Mouse (Mus musculus) midbrain, embryonic 16.5 days (tissue): ENCODE results near the gene Hacd2. TPM values are rescaled to one million over a fixed set of nuclear protein-coding genes. Genes with fewer than 3 reads are reported as not detected.

Experiments
- ATAC-seq: fragments of 200-750 bp; cut with Nextera tagmentation; 2 replicates; pipeline ENCODE4 v1.8.0; 2017; ENCODE audit warnings: moderate TSS enrichment
- H3K27ac ChIP-seq: fragments of 300-500 bp; sonication (generic); 2 replicates; pipeline ENCODE4 v1.5.1; 2014; ENCODE audit warnings: mild to moderate bottlenecking, low read length, mixed read lengths
- H3K27me3 ChIP-seq: fragments of 300-500 bp; sonication (generic); 2 replicates; pipeline ENCODE4 v1.6.1; 2014; ENCODE audit warnings: low read depth, low read length, mixed read lengths; ENCODE audit not compliant: control insufficient read depth, insufficient read depth
- H3K36me3 ChIP-seq: fragments of 300-500 bp; sonication (generic); 2 replicates; pipeline ENCODE4 v1.6.1; 2014; ENCODE audit warnings: mild to moderate bottlenecking, low read length, moderate library complexity, mixed read lengths; ENCODE audit not compliant: control insufficient read depth, insufficient read depth
- H3K4me1 ChIP-seq: fragments of 300-500 bp; sonication (generic); 2 replicates; pipeline ENCODE4 v1.6.1; 2014; ENCODE audit warnings: mild to moderate bottlenecking, low read length, mixed read lengths; ENCODE audit not compliant: control insufficient read depth, insufficient read depth
- H3K4me2 ChIP-seq: fragments of 300-500 bp; sonication (generic); 2 replicates; pipeline ENCODE4 v1.6.1; 2014; ENCODE audit warnings: mild to moderate bottlenecking, low read length, mixed read lengths
- H3K4me3 ChIP-seq: fragments of 300-500 bp; sonication (generic); 2 replicates; pipeline ENCODE4 v1.5.1; 2014; ENCODE audit warnings: low read depth, mild to moderate bottlenecking, low read length, moderate library complexity, mixed read lengths
- H3K9ac ChIP-seq: fragments of 300-500 bp; sonication (generic); 2 replicates; pipeline ENCODE4 v1.6.1; 2014; ENCODE audit warnings: low read depth, low read length, mixed read lengths
- H3K9me3 ChIP-seq: fragments of 300-500 bp; sonication (generic); replicated peaks from 2 replicates; pipeline ENCODE4 v1.6.1; 2014; ENCODE audit warnings: mild to moderate bottlenecking, low read length, mixed read lengths; ENCODE audit not compliant: control insufficient read depth, poor library complexity, severe bottlenecking
- WGBS: fragments of 180-500 bp; shearing (Covaris S2); extraction: QIAGEN DNeasy Blood & Tissue Kit; methylation state at CpG from one replicate; pipeline ENCODE4 v1.1.7; 2014; 5-methylcytosine and 5-hydroxymethylcytosine counted together
- polyA plus RNA-seq: library from polyadenylated mRNA; unstranded; fragments of >200 nt; fragmentation: Nextera tagmentation; extraction: Ambion mirVana; gene quantifications from 2 replicates; pipeline ENCODE4 v1.2.1, GENCODE M21; 2015

The Hacd2 gene
- polyA plus RNA-seq, 1 experiment from 2014 or later: 44.0 TPM

DNA sequence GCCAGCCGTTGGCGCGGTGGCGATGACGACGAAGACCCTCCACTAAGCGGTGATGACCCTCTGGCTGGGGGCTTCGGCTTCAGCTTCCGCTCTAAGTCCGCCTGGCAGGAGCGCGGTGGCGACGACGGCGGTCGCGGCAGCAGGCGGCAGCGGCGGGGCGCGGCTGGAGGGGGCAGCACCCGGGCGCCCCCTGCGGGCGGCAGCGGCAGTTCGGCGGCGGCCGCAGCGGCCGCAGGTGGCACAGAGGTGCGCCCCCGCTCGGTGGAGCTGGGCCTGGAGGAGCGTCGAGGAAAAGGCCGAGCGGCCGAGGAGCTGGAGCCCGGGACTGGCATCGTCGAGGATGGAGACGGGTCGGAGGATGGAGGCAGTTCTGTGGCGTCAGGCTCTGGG, 134.1 kb downstream of the Hacd2 start:
- Histone ChIP-seq H3K9ac (peak overlapping the region; percentile 91), H3K9me3 (no peaks in the 10 kb centered on the region), H3K4me2 (peak overlapping the region; percentile 82), H3K36me3 (no peaks in the 10 kb centered on the region), H3K27ac (peak overlapping the region; percentile 91), H3K4me1 (peaks cover 66% of the 10 kb centered on the region), H3K27me3 (peaks cover 8% of the 10 kb centered on the region), H3K4me3 (peak overlapping the region; percentile 82)
- no peak for ATAC-seq
- WGBS: 2% methylated on average over 48 of the region's 48 CpGs

DNA sequence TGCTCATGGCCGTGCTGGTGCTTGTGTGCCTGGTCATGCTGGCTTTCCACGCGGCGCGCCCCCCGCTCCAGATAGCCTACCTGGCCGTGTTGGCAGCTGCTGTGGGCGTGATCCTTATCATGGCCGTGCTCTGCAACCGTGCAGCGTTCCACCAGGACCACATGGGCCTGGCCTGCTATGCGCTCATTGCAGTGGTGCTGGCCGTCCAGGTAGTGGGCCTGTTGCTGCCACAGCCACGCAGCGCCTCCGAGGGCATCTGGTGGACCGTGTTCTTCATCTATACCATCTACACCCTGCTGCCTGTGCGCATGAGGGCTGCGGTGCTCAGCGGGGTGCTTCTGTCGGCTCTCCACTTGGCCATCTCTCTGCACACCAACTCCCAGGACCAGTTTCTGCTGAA, 134.6 kb downstream of the Hacd2 start:
- no peaks in the 10 kb centered on the region for H3K9me3 ChIP-seq
- no peak for ATAC-seq

More for the DNA sequence above, 134.6 kb downstream of the Hacd2 start:
- Histone ChIP-seq H3K4me3 (peak overlapping the region; percentile 82), H3K27me3 (peaks cover 5% of the 10 kb centered on the region; the same call in 1 of the 2 replicates), H3K36me3 (no peaks in the 10 kb centered on the region), H3K4me2 (peak overlapping the region; percentile 82), H3K4me1 (peaks cover 69% of the 10 kb centered on the region), H3K27ac (no peak overlapping the region), H3K9ac (peak overlapping the region; percentile 91)
- 83% methylated on average over 21 of the region's 21 CpGs for WGBS

Other genes starting within 250 kb of the Hacd2 start
- gene Adcy5, start 132.4 kb downstream of the Hacd2 start, polyA plus RNA-seq: 7.0 and 7.1 TPM in 2 replicates